Mouse (Mus musculus) embryonic stem cell, embryonic (primary cell): ENCODE results near the gene Chst11.

Source experiments
- CTCF ChIA-PET, 4 experiments: fragments of 300-600 bp in 2 of 4; fragments of 350-600 bp in 2 of 4; sonication (Branson Sonifier 250); formaldehyde crosslinking; loops; one replicate each; lab custom pipeline; 2022; ENCODE audit warnings: inconsistent platforms in 2 of 4; lab: Charles Lee
- POLR2A ChIA-PET, 4 experiments: fragments of 300-600 bp in 2 of 4; fragments of 350-600 bp in 2 of 4; sonication (Branson Sonifier 250); formaldehyde crosslinking; loops; one replicate each; lab custom pipeline; 2022; ENCODE audit warnings: antibody characterized with exemption in 4 of 4, inconsistent platforms in 1 of 4; lab: Charles Lee

Gene Chst11

DNA sequence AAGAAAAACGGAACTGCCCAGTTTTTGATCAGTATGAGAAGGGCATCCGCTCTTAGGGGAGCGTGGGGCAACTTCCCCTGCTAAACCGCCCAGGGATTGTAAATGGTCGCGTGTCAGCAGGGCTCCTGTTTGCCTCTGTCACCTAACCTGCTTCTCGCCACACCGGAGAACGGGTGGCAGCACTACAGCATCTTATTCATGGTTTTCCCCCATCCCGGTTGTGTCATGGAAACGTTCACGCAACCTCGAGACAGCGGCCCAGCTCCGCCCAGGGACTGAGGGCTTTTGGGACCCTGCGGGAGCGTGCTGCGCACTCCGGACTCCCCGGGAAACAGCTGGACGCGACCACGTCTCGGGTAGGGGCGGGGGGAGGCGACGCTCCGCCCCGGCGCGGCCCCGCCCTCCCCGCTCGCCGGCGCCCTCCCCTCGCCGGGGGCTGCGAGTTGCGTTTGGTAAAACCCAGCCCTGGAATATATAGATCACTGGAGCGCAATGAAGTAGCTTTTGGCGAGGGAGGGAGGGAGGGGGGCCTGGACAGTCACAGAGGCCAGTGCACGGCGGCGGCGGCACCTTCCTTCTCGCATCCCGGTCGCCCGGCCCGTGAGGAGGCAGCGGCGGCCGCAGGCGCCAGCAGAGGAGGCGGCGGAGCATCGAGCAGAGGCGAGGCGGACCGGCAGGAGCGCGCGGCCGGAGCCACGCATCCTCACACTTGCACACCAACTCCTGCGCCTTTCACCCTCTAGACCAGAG lies at the start of gene Chst11:
Gene Chst11, plus strand, starts transcription at position 549 of the 750 bp plus-strand sequence.
- POLR2A ChIA-PET = interaction anchor here in 3 of 4 experiments (0.7 to 4.3 kb wide), 40 partner anchors 9 to 173 kb away, joined by 3 to 51 read pairs (median 4); no protein-coding TSS in a partner anchor
- CTCF ChIA-PET = interaction anchor here in 3 of 4 experiments (0.6 to 1.4 kb wide), 8 partner anchors 13 to 197 kb away, joined by 3 to 6 read pairs (median 3); no protein-coding TSS in a partner anchor

DNA sequence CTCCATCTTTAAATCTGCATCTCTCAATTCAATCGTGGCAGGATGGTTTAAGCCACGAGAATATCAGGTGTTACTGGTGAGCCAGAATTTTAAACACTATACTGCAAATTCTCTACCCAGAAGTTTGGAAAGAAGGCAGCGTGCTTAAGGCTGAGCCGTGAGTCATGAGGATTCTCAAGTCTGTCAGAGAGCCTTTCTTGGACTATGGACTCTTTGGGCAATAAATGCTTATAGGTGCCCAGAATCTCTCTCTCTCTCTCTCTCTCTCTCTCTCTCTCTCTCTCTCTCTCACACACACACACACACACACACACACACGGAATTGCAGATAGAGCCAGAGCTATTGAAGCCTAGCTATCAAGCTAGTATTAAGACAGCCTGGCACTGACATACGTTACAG lies 49.5 kb upstream of the Chst11 start:
- CTCF ChIA-PET = no interaction called here
- POLR2A ChIA-PET = no interaction called here

GRCm38 (mm10) chr10:82953415-82953814 lies 31.9 kb upstream of the Chst11 start:
- POLR2A ChIA-PET = interaction anchor here in 2 of 4 experiments (0.6 to 0.9 kb wide), 2 partner anchors 32 to 50 kb away, joined by 3 read pairs; partner anchors contain the start of gene Chst11 (in 1 of the 2)
- CTCF ChIA-PET = interaction anchor here in 1 of 4 experiments (1.6 kb wide), 1 partner anchor 8 kb away, joined by 4 read pairs; no protein-coding TSS in a partner anchor

DNA sequence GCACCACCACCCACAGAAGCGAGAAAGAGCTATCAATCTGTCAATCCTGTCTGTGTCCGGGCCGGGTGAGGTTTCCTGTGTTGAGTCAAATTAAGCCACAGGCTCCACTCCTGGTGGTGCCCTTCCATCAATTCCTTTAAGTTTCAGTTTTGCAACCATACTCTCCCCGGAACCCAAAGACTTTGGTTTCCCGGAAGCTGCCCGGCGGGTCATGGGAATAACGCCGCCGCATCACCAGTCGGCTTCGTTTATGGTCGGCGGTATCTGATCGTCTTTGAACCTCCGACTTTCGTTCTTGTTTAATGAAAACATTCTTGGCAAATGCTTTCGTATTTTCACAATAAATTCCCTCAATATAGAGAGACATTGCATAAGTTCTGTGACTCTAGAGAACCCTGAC lies 30.2 kb upstream of the Chst11 start:
- ChIA-PET CTCF (interaction anchor here in 1 of 4 experiments (0.5 kb wide), 1 partner anchor 35 kb away, joined by 3 read pairs; no protein-coding TSS in a partner anchor), POLR2A (interaction anchor here in 2 of 4 experiments (0.5 to 1.0 kb wide), 4 partner anchors 38 to 584 kb away, joined by 3 read pairs; no protein-coding TSS in a partner anchor)

GRCm38 (mm10) chr10:82958218-82958761 lies 27.0 kb upstream of the Chst11 start:
- CTCF ChIA-PET = interaction anchor here in 1 of 4 experiments (0.6 kb wide), 1 partner anchor 22 kb away, joined by 3 read pairs; no protein-coding TSS in a partner anchor
- POLR2A ChIA-PET = interaction anchor here in 2 of 4 experiments (0.6 to 0.7 kb wide), 2 partner anchors 28 to 91 kb away, joined by 3 read pairs; no protein-coding TSS in a partner anchor

DNA sequence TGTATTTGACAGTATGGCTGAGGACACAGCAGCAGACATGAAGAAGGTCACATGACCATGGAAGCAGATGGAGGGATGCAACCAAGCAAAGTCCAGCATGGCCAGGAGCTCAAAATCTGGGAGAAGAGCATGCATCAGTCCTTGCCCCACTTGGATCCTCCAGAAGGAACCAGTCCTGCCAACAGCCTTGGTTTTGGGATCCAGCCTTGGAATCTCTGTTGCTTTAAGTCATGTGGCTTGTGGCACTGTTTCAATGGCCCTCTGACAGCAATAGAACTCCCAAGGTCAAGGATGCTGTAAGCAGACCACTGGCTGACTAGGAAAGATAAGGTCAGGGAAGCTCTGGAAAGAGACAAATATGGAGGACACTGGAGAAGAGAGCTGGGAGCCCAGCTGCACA lies 26.0 kb upstream of the Chst11 start:
- ChIA-PET CTCF (interaction anchor here in 1 of 4 experiments (0.5 kb wide), 1 partner anchor 13 kb away, joined by 6 read pairs; no protein-coding TSS in a partner anchor), POLR2A (no interaction called here)

DNA sequence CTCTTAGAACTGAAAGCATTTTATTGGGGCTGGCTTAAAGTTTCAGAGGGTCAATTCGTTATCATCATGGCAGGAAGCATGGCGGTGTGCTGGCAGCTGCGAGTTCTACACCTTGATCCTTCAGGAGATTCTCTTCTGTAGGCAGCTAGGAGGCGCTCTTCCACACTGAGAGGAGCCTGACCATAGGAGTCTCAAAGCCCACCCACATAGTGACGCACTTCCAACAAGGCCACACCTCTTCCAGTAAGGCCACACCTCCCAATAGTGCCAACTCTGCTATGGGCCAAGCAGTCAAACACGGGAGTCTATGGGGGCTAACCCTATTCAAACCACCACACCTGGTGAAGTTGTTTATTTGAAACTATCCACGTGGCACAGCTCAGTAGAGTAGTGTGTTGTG lies 24.0 kb upstream of the Chst11 start:
- POLR2A ChIA-PET = interaction anchor here in 3 of 4 experiments (0.7 to 2.1 kb wide), 19 partner anchors 9 to 228 kb away, joined by 3 to 23 read pairs (median 3); partner anchors contain the start of gene Chst11 (in 1 of the 3)
- CTCF ChIA-PET = interaction anchor here (0.5 to 1.9 kb wide), 24 partner anchors 9 to 541 kb away, joined by 3 to 15 read pairs (median 3); partner anchors contain the start of genes Chst11 (in 1 of the 4) and Nfyb (in 1 of the 4)

DNA sequence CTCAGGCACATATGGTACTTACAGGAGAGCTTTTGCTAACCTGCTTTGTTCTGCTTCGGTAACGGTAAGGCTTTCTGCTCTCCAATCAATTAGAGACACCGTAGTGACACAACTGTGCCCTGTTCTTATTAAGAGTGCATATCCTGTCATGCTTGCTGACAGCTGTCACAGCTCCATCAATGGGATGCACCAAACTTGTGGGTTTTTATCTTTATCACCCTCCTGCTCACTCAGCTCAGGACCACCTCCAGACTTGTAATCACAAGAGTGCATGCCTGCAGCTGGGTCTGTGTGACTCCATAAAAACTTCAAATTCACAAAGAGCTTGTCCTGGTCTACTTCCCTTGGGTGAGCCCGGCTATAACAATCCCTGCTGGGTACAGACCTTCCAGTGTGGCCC lies 23.3 kb upstream of the Chst11 start:
- POLR2A ChIA-PET = interaction anchor here in 2 of 4 experiments (1.1 to 2.1 kb wide), 7 partner anchors 8 to 108 kb away, joined by 3 to 23 read pairs (median 4); no protein-coding TSS in a partner anchor
- CTCF ChIA-PET = interaction anchor here in 2 of 4 experiments (0.7 to 1.9 kb wide), 7 partner anchors 9 to 284 kb away, joined by 3 to 15 read pairs (median 4); no protein-coding TSS in a partner anchor

DNA sequence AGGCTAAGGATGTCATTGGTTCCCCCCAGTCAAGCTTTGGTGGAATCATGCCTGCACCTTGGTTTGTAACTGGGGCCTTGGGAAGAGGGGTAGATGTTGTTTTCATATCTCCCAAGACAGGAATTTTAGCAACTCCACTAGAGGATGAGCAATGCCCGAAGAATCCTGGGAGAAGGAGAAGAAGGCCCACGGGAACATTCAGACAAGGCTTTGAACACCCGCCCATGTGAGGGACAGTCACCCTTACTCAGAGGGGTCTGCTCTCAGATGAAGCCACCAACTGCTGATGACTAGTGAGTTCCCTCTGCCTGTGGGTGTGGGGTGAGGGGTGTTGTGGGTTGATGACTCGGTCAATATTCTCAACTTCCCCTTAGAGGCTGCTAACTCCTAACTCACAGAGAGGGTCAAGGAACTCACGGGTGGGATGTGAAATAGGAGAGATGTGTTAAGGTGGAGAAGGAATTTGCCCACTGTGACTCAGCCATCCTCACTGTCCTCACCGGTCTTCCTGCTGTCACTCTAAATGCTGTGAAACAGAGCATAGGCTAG lies 22.8 kb upstream of the Chst11 start:
- POLR2A ChIA-PET = interaction anchor here in 2 of 4 experiments (1.2 to 2.1 kb wide), 5 partner anchors 8 to 94 kb away, joined by 3 to 23 read pairs (median 4); no protein-coding TSS in a partner anchor
- CTCF ChIA-PET = interaction anchor here in 1 of 4 experiments (1.8 kb wide), 1 partner anchor 53 kb away, joined by 5 read pairs; no protein-coding TSS in a partner anchor

DNA sequence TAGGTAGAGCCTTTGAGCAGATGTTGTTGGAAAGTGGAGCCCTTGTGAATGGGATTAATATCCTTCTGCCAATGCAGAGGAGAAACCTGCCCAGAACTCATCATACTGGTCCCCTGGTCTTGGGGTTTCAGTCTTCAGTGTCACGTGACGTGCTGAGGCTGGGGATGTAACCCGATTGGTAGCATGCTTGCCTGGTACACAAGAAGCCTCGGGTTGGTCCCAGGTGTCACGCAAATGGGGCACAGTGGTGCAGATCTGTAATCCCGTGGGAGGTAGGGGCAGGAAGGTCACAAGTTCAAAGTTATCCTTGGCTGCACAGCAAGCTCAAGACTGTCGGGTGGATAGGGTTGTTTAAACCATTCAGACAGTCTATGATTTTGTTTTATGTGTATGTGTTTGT lies 20.8 kb upstream of the Chst11 start:
- ChIA-PET CTCF (no interaction called here), POLR2A (interaction anchor here in 1 of 4 experiments (0.7 kb wide), 1 partner anchor 72 kb away, joined by 3 read pairs; no protein-coding TSS in a partner anchor)

DNA sequence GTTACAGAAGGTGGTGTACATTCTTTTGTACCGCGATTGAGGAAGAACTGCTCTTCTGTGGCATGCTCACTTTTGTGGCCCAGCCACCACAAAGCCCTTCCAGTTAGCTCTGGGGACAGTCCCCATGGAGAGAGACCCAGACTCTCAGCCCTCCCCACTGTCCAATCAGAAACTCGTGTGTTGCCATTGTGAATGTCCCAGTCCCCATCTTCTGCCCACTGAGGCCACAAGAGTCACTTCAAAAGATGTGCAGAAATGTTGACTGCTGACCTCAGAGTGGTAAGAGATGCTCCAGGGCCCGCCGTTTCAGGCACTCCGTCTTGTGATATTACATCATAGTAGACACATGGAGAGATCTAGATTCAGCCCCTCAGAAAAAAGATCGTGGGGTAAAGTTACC lies 18.6 kb upstream of the Chst11 start:
- ChIA-PET CTCF (no interaction called here), POLR2A (no interaction called here)

- POLR2A ChIA-PET = no interaction called here
- CTCF ChIA-PET = interaction anchor here in 1 of 4 experiments (0.7 kb wide), 1 partner anchor 37 kb away, joined by 7 read pairs; no protein-coding TSS in a partner anchor
Measured at GRCm38 (mm10) chr10:82969612-82970011, 15.7 kb upstream of the Chst11 start.

DNA sequence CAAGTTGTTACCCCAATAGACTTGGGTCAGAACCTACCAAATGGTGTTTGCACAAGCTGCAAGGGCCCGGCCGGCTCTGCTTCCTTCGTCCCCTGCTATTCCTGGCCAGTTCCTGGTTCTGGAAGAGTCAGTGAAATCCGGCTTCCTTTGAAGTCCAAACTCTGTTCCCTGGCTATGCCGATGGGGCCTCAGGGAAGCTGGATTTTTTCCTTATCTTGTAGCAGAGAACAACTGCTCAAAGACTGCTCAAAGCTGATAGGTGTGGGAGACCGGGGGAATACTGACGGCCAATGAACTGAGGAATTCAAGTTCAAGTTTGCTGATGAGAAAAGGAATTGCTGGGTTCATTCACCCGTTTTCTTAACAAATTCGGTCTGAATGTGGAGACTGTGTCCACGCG lies 13.7 kb upstream of the Chst11 start:
- ChIA-PET CTCF (interaction anchor here in 1 of 4 experiments (1.4 kb wide), 1 partner anchor 10 kb away, joined by 5 read pairs; no protein-coding TSS in a partner anchor), POLR2A (interaction anchor here in 2 of 4 experiments (0.9 to 2.0 kb wide), 3 partner anchors 9 to 65 kb away, joined by 4 to 5 read pairs (median 5); partner anchors contain the start of gene Chst11 (in 1 of the 2))

DNA sequence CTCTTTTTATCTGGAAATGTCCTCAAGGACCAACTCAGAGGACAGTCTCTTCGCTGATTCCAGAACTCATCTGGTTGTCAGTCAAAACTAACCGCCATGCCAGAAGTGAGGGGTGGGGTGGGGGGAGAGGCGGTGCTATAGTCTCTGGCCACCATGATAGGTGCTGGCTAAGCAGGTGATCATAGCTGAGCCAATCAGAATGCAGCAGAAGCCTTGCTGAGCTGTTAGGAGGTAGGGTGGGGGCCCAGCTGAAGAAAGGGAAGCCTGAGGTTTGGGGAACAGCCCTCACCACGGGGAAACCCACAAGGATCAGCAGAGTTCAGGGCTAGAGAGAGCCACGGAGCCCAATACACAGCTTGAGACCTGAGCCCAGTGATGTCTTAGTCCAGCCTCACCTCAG lies 11.1 kb upstream of the Chst11 start:
- CTCF ChIA-PET = interaction anchor here in 1 of 4 experiments (0.6 to 1.6 kb wide), 3 partner anchors 13 to 535 kb away, joined by 3 to 6 read pairs (median 6); no protein-coding TSS in a partner anchor
- POLR2A ChIA-PET = interaction anchor here in 2 of 4 experiments (0.9 to 2.7 kb wide), 8 partner anchors 11 to 210 kb away, joined by 3 to 20 read pairs (median 3); partner anchors contain the start of genes Chst11 (in 1 of the 2) and Nfyb (in 1 of the 2)

- ChIA-PET CTCF (interaction anchor here in 1 of 4 experiments (0.6 to 1.6 kb wide), 3 partner anchors 14 to 534 kb away, joined by 3 to 6 read pairs (median 6); no protein-coding TSS in a partner anchor), POLR2A (interaction anchor here in 2 of 4 experiments (0.9 to 2.7 kb wide), 7 partner anchors 11 to 211 kb away, joined by 3 to 20 read pairs (median 3); partner anchors contain the start of genes Chst11 (in 1 of the 2) and Nfyb (in 1 of the 2))
Measured at GRCm38 (mm10) chr10:82974627-82975177, 10.6 kb upstream of the Chst11 start.

- ChIA-PET POLR2A (interaction anchor here in 2 of 4 experiments (1.2 to 2.7 kb wide), 2 partner anchors 9 to 15 kb away, joined by 3 to 20 read pairs; partner anchors contain the start of gene Chst11 (in 1 of the 2)), CTCF (interaction anchor here in 1 of 4 experiments (1.6 kb wide), 1 partner anchor 533 kb away, joined by 6 read pairs; no protein-coding TSS in a partner anchor)
Measured at GRCm38 (mm10) chr10:82975806-82976205, 9.5 kb upstream of the Chst11 start.

DNA sequence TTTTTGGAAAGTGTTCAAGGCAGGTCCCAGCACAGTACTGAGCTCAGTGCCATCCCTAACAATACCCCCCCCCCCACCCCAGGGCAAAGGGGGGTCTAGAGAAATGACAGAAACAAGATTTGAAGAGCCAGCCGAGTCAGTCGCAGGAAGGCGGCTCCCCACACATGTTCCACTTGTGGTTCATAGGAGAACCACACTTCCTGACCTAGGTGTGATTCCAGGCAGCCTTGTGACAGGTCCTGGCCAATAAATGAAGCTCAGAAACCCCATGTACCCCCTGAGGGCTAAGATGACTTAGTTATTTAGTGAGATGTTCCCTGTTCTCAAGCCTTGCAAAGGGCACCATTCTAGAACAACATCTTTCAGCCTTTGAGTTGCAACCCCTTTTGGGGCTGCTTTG lies 3.0 kb upstream of the Chst11 start:
- CTCF ChIA-PET = no interaction called here
- POLR2A ChIA-PET = interaction anchor here (0.6 to 1.9 kb wide), 6 partner anchors 14 to 213 kb away, joined by 3 to 10 read pairs (median 4); no protein-coding TSS in a partner anchor
